Mouse (Mus musculus) liver, adult 2 months (tissue): ENCODE measurements around the gene Slc25a44. TPM values are rescaled to one million over a fixed set of nuclear protein-coding genes. Genes with fewer than 3 reads are reported as not detected.

ENCODE experiments used
- DNase-seq: peaks from one replicate; pipeline ENCODE4 v3.0.0-alpha.2; 2011; ENCODE audit warnings: low read depth, low spot score; ENCODE audit errors: extremely low read depth
- H3K27ac ChIP-seq: fragments of 200-500 bp; replicated peaks from 2 replicates; pipeline ENCODE4 v1.5.1; 2012; ENCODE audit warnings: low read depth, mild to moderate bottlenecking, control low read depth, inconsistent platforms, low read length; ENCODE audit not compliant: insufficient read depth
- H3K27me3 ChIP-seq: fragments of 200-500 bp; 2 replicates; pipeline ENCODE4 v1.6.1; 2012; ENCODE audit warnings: mild to moderate bottlenecking, moderate library complexity, low read length, inconsistent platforms; ENCODE audit not compliant: control insufficient read depth, insufficient read depth
- H3K36me3 ChIP-seq: fragments of 200-500 bp; 2 replicates; pipeline ENCODE4 v1.6.1; 2012; ENCODE audit warnings: low read length, inconsistent platforms; ENCODE audit not compliant: control insufficient read depth, insufficient read depth
- H3K4me1 ChIP-seq: fragments of 200-500 bp; 2 replicates; pipeline ENCODE4 v1.6.1; 2011; ENCODE audit warnings: low read length; ENCODE audit not compliant: control insufficient read depth, insufficient read depth
- H3K4me3 ChIP-seq: fragments of 200-500 bp; 2 replicates; pipeline ENCODE4 v1.5.1; 2011; ENCODE audit warnings: low read depth, mild to moderate bottlenecking, control low read depth, low read length, moderate library complexity; ENCODE audit not compliant: insufficient read depth
- H3K79me2 ChIP-seq: fragments of 200-500 bp; 2 replicates; pipeline ENCODE4 v1.6.1; 2012; ENCODE audit warnings: inconsistent platforms, mild to moderate bottlenecking, low read length, moderate library complexity; ENCODE audit not compliant: control insufficient read depth, insufficient read depth
- H3K9ac ChIP-seq: fragments of 200-500 bp; 2 replicates; pipeline ENCODE4 v1.6.1; 2012; ENCODE audit warnings: low read depth, mild to moderate bottlenecking, control low read depth, inconsistent platforms, low read length
- CTCF ChIP-seq: fragments of 200-500 bp; IDR thresholded peaks from 2 replicates; pipeline ENCODE4 v1.5.1; 2011; ENCODE audit warnings: low read depth, low read length, control low read depth
- POLR2A ChIP-seq: fragments of 200-500 bp; IDR thresholded peaks from 2 replicates; pipeline ENCODE4 v1.6.1; 2011; ENCODE audit warnings: low read length, control low read depth; ENCODE audit not compliant: insufficient read depth; ENCODE audit errors: extremely low read depth
- WGBS: fragments of 180-500 bp; shearing (Covaris S2); methylation state at CpG from one replicate; pipeline ENCODE4 v1.1.7; 2018; 5-methylcytosine and 5-hydroxymethylcytosine counted together
- polyA plus RNA-seq: library from polyadenylated mRNA; depleted of rRNA; stranded (reverse); fragments of >200 nt; gene quantifications from 2 replicates; pipeline ENCODE4 v1.2.3, GENCODE M21; 2012
- total RNA-seq: library from RNA; depleted of rRNA; stranded (reverse); fragments of >200 nt; gene quantifications from 2 replicates; pipeline ENCODE4 v1.2.3, GENCODE M21; 2014

Slc25a44 gene
- total and polyA plus RNA-seq, 2 experiments = 28.1 to 57.0 TPM

- DNase-seq = no peak
- no peak overlapping the region for H3K9ac ChIP-seq
- no peaks in the 10 kb centered on the region for H3K27me3 ChIP-seq
- H3K36me3 ChIP-seq = peaks cover 25% of the 10 kb centered on the region
- H3K27ac ChIP-seq = no peak overlapping the region
- no peak for TF ChIP-seq POLR2A
- TF ChIP-seq CTCF = no peak
- 77% methylated on average over 8 of the region's 8 CpGs for WGBS
- H3K79me2 ChIP-seq = peaks cover 18% of the 10 kb centered on the region; the same call in 1 of the 2 replicates
- peaks cover 18% of the 10 kb centered on the region for H3K4me1 ChIP-seq
- no peak overlapping the region for H3K4me3 ChIP-seq
These were observed 29.0 kb upstream of the Slc25a44 start for GRCm38 (mm10) chr3:88453986-88454385.

GRCm38 (mm10) chr3:88453369-88453768 lies 28.4 kb upstream of the Slc25a44 start:
- Histone ChIP-seq H3K9ac (no peak overlapping the region), H3K4me1 (peaks cover 19% of the 10 kb centered on the region), H3K4me3 (no peak overlapping the region), H3K27ac (no peak overlapping the region), H3K36me3 (peaks cover 28% of the 10 kb centered on the region), H3K79me2 (peaks cover 18% of the 10 kb centered on the region; the same call in 1 of the 2 replicates), H3K27me3 (no peaks in the 10 kb centered on the region)
- DNase-seq = no peak
- TF ChIP-seq CTCF (no peak), POLR2A (no peak)
- WGBS = 82% methylated on average over 8 of the region's 8 CpGs

GRCm38 (mm10) chr3:88452716-88453115 lies 27.8 kb upstream of the Slc25a44 start:
- H3K4me1 ChIP-seq = peaks cover 22% of the 10 kb centered on the region
- H3K9ac ChIP-seq = no peak overlapping the region
- peaks cover 18% of the 10 kb centered on the region; the same call in 1 of the 2 replicates for H3K79me2 ChIP-seq
- no peaks in the 10 kb centered on the region for H3K27me3 ChIP-seq
- H3K27ac ChIP-seq = no peak overlapping the region
- TF ChIP-seq POLR2A = no peak
- TF ChIP-seq CTCF = no peak
- DNase-seq = no peak
- WGBS = 96% methylated on average over 6 of the region's 6 CpGs
- peaks cover 31% of the 10 kb centered on the region for H3K36me3 ChIP-seq
- H3K4me3 ChIP-seq = no peak overlapping the region

GRCm38 (mm10) chr3:88452246-88452645 lies 27.3 kb upstream of the Slc25a44 start:
- no peak for TF ChIP-seq CTCF
- TF ChIP-seq POLR2A = no peak
- DNase-seq = no peak
- H3K36me3 ChIP-seq = peaks cover 35% of the 10 kb centered on the region
- H3K9ac ChIP-seq = no peak overlapping the region
- peaks cover 18% of the 10 kb centered on the region; the same call in 1 of the 2 replicates for H3K79me2 ChIP-seq
- peaks cover 24% of the 10 kb centered on the region for H3K4me1 ChIP-seq
- 88% methylated on average over 5 of the region's 5 CpGs for WGBS
- no peak overlapping the region for H3K4me3 ChIP-seq
- no peak overlapping the region for H3K27ac ChIP-seq
- H3K27me3 ChIP-seq = no peaks in the 10 kb centered on the region

- DNase-seq = no peak
- no peak overlapping the region for H3K4me3 ChIP-seq
- H3K79me2 ChIP-seq = peaks cover 18% of the 10 kb centered on the region; the same call in 1 of the 2 replicates
- no peak overlapping the region for H3K27ac ChIP-seq
- peaks cover 16% of the 10 kb centered on the region for H3K4me1 ChIP-seq
- H3K27me3 ChIP-seq = no peaks in the 10 kb centered on the region
- H3K36me3 ChIP-seq = peaks cover 46% of the 10 kb centered on the region
- no peak overlapping the region for H3K9ac ChIP-seq
- WGBS = 79% methylated on average over 12 of the region's 12 CpGs
- TF ChIP-seq POLR2A (no peak), CTCF (no peak)
These were observed 25.6 kb upstream of the Slc25a44 start for GRCm38 (mm10) chr3:88450379-88451131.
